Mouse (Mus musculus) cerebellum, postnatal 10 days (tissue): ENCODE data around the gene Lgals3bp.

Experiments used
- DNase-seq, 2 experiments: peaks; one replicate each; pipeline ENCODE4 v3.0.0; 2021; ENCODE audit warnings: mixed read lengths in 2 of 2

Lgals3bp gene

GRCm38 (mm10) chr11:118400566-118400936 lies 1.3 kb downstream of the Lgals3bp start:
- peak in 1 of 2 experiments; percentile 34 for DNase-seq

- DNase-seq = peak in 1 of 2 experiments; percentile 1
These were observed 1.9 kb downstream of the Lgals3bp start for GRCm38 (mm10) chr11:118399891-118400565.

- DNase-seq = peak in 1 of 2 experiments; percentile 2
These were observed 3.9 kb downstream of the Lgals3bp start for GRCm38 (mm10) chr11:118397806-118398530.

- peak in 1 of 2 experiments; percentile 10 for DNase-seq
These were observed 7.4 kb downstream of the Lgals3bp start for GRCm38 (mm10) chr11:118394538-118394937.

- DNase-seq = peak; percentile 73 to 76
These were observed 7.9 kb downstream of the Lgals3bp start for GRCm38 (mm10) chr11:118393991-118394390.

GRCm38 (mm10) chr11:118387816-118388215 lies 14.1 kb downstream of the Lgals3bp start:
- peak in 1 of 2 experiments; percentile 4 for DNase-seq

- peak; percentile 95 to 97 for DNase-seq
These were observed 22.5 kb downstream of the Lgals3bp start for GRCm38 (mm10) chr11:118379251-118380009.

GRCm38 (mm10) chr11:118378656-118379055 lies 23.2 kb downstream of the Lgals3bp start:
- DNase-seq = peak in 1 of 2 experiments; percentile 5

GRCm38 (mm10) chr11:118376323-118376722 lies 25.6 kb downstream of the Lgals3bp start:
- DNase-seq = peak in 1 of 2 experiments; percentile 38

- DNase-seq = peak in 1 of 2 experiments; percentile 41
These were observed 26.0 kb downstream of the Lgals3bp start for GRCm38 (mm10) chr11:118375881-118376280.

- DNase-seq = peak in 1 of 2 experiments; percentile 15
These were observed 26.4 kb downstream of the Lgals3bp start for GRCm38 (mm10) chr11:118375461-118375860.

GRCm38 (mm10) chr11:118375006-118375405 lies 26.9 kb downstream of the Lgals3bp start:
- peak in 1 of 2 experiments; percentile 61 for DNase-seq

GRCm38 (mm10) chr11:118374506-118374905 lies 27.4 kb downstream of the Lgals3bp start:
- DNase-seq = peak in 1 of 2 experiments; percentile 5

GRCm38 (mm10) chr11:118372641-118373040 lies 29.3 kb downstream of the Lgals3bp start:
- DNase-seq = peak in 1 of 2 experiments; percentile 1

GRCm38 (mm10) chr11:118371876-118372275 lies 30.0 kb downstream of the Lgals3bp start:
- DNase-seq = peak in 1 of 2 experiments; percentile 6

GRCm38 (mm10) chr11:118369657-118370056 lies 32.2 kb downstream of the Lgals3bp start:
- peak in 1 of 2 experiments; percentile 4 for DNase-seq

GRCm38 (mm10) chr11:118369251-118369650 lies 32.6 kb downstream of the Lgals3bp start:
- DNase-seq = peak in 1 of 2 experiments; percentile 6

- DNase-seq = peak; percentile 55 to 64
These were observed 33.6 kb downstream of the Lgals3bp start for GRCm38 (mm10) chr11:118368330-118368729.

- DNase-seq = no peak
These were observed 35.3 kb downstream of the Lgals3bp start for GRCm38 (mm10) chr11:118366559-118366958.

GRCm38 (mm10) chr11:118366108-118366507 lies 35.8 kb downstream of the Lgals3bp start:
- DNase-seq = peak in 1 of 2 experiments; percentile 38

- peak in 1 of 2 experiments; percentile 64 for DNase-seq
These were observed 36.7 kb downstream of the Lgals3bp start for GRCm38 (mm10) chr11:118365171-118365570.

GRCm38 (mm10) chr11:118364021-118364420 lies 37.9 kb downstream of the Lgals3bp start:
- peak in 1 of 2 experiments; percentile 13 for DNase-seq

- DNase-seq = peak; percentile 57 to 66
These were observed 38.8 kb downstream of the Lgals3bp start for GRCm38 (mm10) chr11:118362971-118363518.
